Mouse (Mus musculus) C2C12 (cell line): ENCODE results near the gene Gm20388. TPM values are rescaled to one million over a fixed set of nuclear protein-coding genes. Genes with fewer than 3 reads are reported as not detected.
A peak's percentile ranks its signal among the peaks of the same experiment; 100 is the strongest.

Source experiments
- H3K27me3 ChIP-seq: one replicate; pipeline ENCODE4 v1.6.1; 2011; ENCODE audit not compliant: control insufficient read depth, insufficient read depth, insufficient read length
- H3K36me3 ChIP-seq: one replicate; pipeline ENCODE4 v1.6.1; 2011; ENCODE audit not compliant: control insufficient read depth, insufficient read depth
- H3K4me3 ChIP-seq: one replicate; pipeline ENCODE4 v1.5.1; 2011; ENCODE audit warnings: mild to moderate bottlenecking, control low read depth; ENCODE audit not compliant: poor library complexity, insufficient read depth, severe bottlenecking
- H3K79me2 ChIP-seq: one replicate; pipeline ENCODE4 v1.6.1; 2011; ENCODE audit not compliant: control insufficient read depth, insufficient read depth
- H3K79me3 ChIP-seq: one replicate; pipeline ENCODE4 v1.6.1; 2011; ENCODE audit warnings: low read depth, control low read depth
- H3ac ChIP-seq: one replicate; pipeline ENCODE3; 2011; ENCODE audit warnings: low read depth; ENCODE audit not compliant: control insufficient read depth, insufficient read length
- CEBPB ChIP-seq: IDR thresholded peaks from one replicate; pipeline ENCODE4 v1.6.1; 2011; ENCODE audit warnings: low read depth, mild to moderate bottlenecking, control low read depth, moderate library complexity
- CTCF ChIP-seq: IDR thresholded peaks from one replicate; pipeline ENCODE4 v1.5.1; 2011; ENCODE audit not compliant: control insufficient read depth, insufficient read depth, insufficient read length
- FOSL1 ChIP-seq: IDR thresholded peaks from one replicate; pipeline ENCODE4 v1.8.0; 2011; ENCODE audit warnings: mild to moderate bottlenecking, low read length; ENCODE audit not compliant: poor library complexity, insufficient read depth, severe bottlenecking
- MAX ChIP-seq: IDR thresholded peaks from one replicate; pipeline ENCODE4 v1.6.1; 2011; ENCODE audit warnings: mild to moderate bottlenecking, control low read depth
- MYOD1 ChIP-seq: IDR thresholded peaks from one replicate; pipeline ENCODE4 v1.6.1; 2011; ENCODE audit warnings: low read depth; ENCODE audit not compliant: control insufficient read depth, insufficient read length
- MYOG ChIP-seq: IDR thresholded peaks from one replicate; pipeline ENCODE4 v1.6.1; 2011; ENCODE audit not compliant: control insufficient read depth, insufficient read length; ENCODE audit errors: extremely low read depth
- USF1 ChIP-seq: IDR thresholded peaks from one replicate; pipeline ENCODE4 v1.6.1; 2011; ENCODE audit warnings: low read depth, mild to moderate bottlenecking, control low read depth, moderate library complexity
- polyA plus RNA-seq: library from polyadenylated mRNA; unstranded; fragments of >200 nt; fragmentation: generic; extraction: Trizol; gene quantifications from one replicate; pipeline ENCODE4 v1.2.1, GENCODE M21; 2012; ENCODE audit warnings: missing spikeins

Gm20388 gene
- polyA plus RNA-seq, 1 experiment: 15.0 TPM

DNA sequence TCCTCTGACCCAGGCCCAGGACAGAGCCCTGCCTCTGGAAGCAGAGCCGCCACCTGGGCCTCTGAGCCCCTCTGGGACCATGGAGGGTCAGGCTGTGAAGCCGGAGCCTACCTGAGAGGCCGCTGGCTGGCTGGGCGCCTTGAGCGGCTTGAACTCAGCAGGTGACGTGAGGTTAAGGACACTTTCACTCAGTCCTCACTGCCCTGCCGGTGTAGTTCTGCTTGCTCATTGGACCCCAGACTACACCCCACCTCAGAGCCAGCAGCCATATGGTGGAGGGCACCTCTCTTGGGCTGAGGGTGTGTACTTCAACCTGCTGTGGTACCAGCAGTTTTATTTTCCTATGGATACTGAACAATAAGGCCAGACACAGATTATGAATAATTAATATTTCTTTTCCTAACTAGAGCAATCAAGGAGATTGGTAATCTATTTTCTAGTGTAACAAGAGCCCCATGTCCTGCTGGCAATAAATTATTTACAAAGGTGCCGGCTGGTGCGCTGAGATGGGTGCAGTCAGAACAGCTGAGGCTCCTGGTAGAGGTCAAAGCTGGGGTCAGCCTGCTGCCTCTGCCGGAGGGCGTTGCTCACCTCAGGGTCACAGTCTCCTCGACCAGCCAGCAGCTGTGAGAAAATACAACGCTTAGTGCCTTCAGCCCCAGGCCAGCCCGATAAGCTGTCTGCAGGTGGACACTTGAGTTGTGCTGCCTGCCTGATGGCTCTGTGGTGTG is 3357.4 kb downstream of the Gm20388 start:
- no peaks in the 10 kb centered on the region for H3K79me3 ChIP-seq
- no peak overlapping the region for H3ac ChIP-seq
- peaks cover 56% of the 10 kb centered on the region for H3K36me3 ChIP-seq
- TF ChIP-seq MYOD1 (no peak), CTCF (no peak), FOSL1 (no peak), USF1 (no peak), CEBPB (no peak), MYOG (no peak), MAX (no peak)
- H3K4me3 ChIP-seq: no peak overlapping the region
- no peaks in the 10 kb centered on the region for H3K27me3 ChIP-seq
- no peaks in the 10 kb centered on the region for H3K79me2 ChIP-seq

DNA sequence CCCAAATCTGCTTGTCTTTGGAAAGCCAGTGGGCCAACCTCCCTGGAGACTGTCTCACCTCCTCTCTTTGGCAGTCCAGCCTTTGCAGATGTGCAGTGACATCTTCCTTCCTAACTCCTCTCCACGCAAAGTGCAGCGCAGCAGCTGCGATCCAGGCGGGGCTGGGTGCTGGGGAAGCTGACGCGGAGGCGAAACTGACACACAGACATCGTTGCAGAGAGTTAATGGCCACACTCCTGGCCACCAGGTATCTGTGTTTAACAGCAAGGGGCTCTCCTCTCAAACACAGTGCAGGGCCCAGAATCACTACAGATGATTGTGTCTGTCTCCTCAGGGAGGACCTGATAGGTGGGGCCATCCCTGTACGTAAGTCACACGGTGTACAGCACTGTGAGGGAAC is 3360.5 kb downstream of the Gm20388 start:
- Histone ChIP-seq H3ac (no peak overlapping the region), H3K79me2 (no peaks in the 10 kb centered on the region), H3K4me3 (no peak overlapping the region), H3K27me3 (no peaks in the 10 kb centered on the region), H3K79me3 (no peaks in the 10 kb centered on the region), H3K36me3 (peaks cover 45% of the 10 kb centered on the region)
- TF ChIP-seq MYOD1: no peak
- TF ChIP-seq USF1: no peak
- no peak for TF ChIP-seq MYOG
- TF ChIP-seq MAX: no peak
- TF ChIP-seq CEBPB: no peak
- TF ChIP-seq CTCF: no peak
- no peak for TF ChIP-seq FOSL1

DNA sequence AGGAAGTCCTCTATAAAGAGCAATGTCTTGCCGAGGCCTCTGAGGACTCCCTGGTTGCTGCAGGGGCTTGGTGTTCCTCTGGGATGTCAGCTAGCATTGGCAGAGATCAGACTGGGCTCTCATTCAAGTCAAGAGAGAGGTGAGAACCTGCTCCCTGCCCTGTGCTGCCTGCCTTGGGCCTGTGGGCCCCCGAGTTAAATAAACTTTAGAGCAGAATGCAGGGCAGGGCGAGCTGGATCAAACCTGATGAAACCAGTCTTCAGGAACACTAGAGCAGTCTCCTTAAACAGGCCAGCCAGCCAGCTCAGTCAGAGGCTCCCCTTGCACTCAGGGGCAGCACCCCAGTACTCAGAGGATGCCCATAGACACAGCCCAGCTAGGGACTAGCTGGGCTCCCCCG is 3361.3 kb downstream of the Gm20388 start:
- no peak for TF ChIP-seq CTCF
- TF ChIP-seq MYOD1: no peak
- TF ChIP-seq FOSL1: no peak
- TF ChIP-seq MYOG: no peak
- TF ChIP-seq CEBPB: no peak
- no peak for TF ChIP-seq USF1
- TF ChIP-seq MAX: no peak
- H3K27me3 ChIP-seq: no peaks in the 10 kb centered on the region
- H3K36me3 ChIP-seq: peaks cover 37% of the 10 kb centered on the region
- H3K4me3 ChIP-seq: no peak overlapping the region
- H3K79me3 ChIP-seq: no peaks in the 10 kb centered on the region
- no peak overlapping the region for H3ac ChIP-seq
- H3K79me2 ChIP-seq: no peaks in the 10 kb centered on the region

- Histone ChIP-seq H3K27me3 (no peaks in the 10 kb centered on the region), H3K4me3 (no peak overlapping the region), H3ac (no peak overlapping the region), H3K36me3 (peaks cover 14% of the 10 kb centered on the region), H3K79me2 (no peaks in the 10 kb centered on the region), H3K79me3 (no peaks in the 10 kb centered on the region)
- TF ChIP-seq MYOD1 (no peak), MAX (no peak)
Measured at GRCm38 (mm10) chr8:123274447-123274846, 3363.8 kb downstream of the Gm20388 start.

DNA sequence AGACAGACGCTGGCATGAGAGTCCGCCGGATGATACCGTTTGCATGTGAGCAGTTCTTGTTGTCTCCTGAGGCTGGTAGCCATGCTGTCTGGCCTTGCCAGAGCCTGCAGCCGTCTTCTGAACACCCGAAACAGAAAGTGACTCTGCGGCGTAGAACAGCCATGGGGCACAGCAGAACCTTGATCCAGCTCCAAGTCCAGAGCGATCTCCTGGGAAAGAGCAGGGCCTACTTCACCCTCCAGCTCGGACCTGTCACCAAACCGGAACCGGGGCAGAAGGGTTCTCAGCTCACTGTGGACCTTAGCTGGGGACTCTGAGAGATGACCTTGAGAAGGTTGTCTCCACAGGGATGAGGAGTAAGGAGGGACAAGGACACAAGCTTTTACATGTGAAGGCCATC is 3364.5 kb downstream of the Gm20388 start:
- no peak overlapping the region for H3K4me3 ChIP-seq
- H3K36me3 ChIP-seq: peaks cover 10% of the 10 kb centered on the region
- H3K79me2 ChIP-seq: no peaks in the 10 kb centered on the region
- no peaks in the 10 kb centered on the region for H3K27me3 ChIP-seq
- TF ChIP-seq MYOD1 (no peak), MYOG (no peak), USF1 (no peak)
- no peak overlapping the region for H3ac ChIP-seq
- H3K79me3 ChIP-seq: no peaks in the 10 kb centered on the region

- no peak overlapping the region for H3K4me3 ChIP-seq
- H3K79me3 ChIP-seq: no peaks in the 10 kb centered on the region
- H3ac ChIP-seq: no peak overlapping the region
- no peaks in the 10 kb centered on the region for H3K79me2 ChIP-seq
- TF ChIP-seq MAX (peak; percentile 7), MYOD1 (no peak)
- peaks cover 10% of the 10 kb centered on the region for H3K36me3 ChIP-seq
- H3K27me3 ChIP-seq: no peaks in the 10 kb centered on the region
Measured at GRCm38 (mm10) chr8:123278445-123278844, 3367.8 kb downstream of the Gm20388 start.
